Mouse (Mus musculus) left cerebral cortex, adult 18-20 months (tissue): ENCODE measurements around the gene Ctrb1. TPM values are rescaled to one million over a fixed set of nuclear protein-coding genes. Genes with fewer than 3 reads are reported as not detected.
"Not testable (repeated sequence)": the region's sequence is repeated elsewhere in the genome, so short reads cannot be mapped to it uniquely, and the experiment has no call there.

ENCODE experiments used
- DNase-seq, 2 experiments: peaks; one replicate each; pipeline ENCODE4 v3.0.0; 2021 to 2022; ENCODE audit warnings: low spot score in 2 of 2, mixed read lengths in 1 of 2
- total RNA-seq, 2 experiments: library from RNA; stranded (reverse); gene quantifications; 2 replicates each; pipeline ENCODE4 v1.2.3; 2021

Ctrb1 gene
- total RNA-seq, 2 experiments from 2014 or later = not detected

GRCm38 (mm10) chr8:111686881-111687280, 3.9 kb downstream of the Ctrb1 start:
- DNase-seq = no peak

GRCm38 (mm10) chr8:111682521-111682920, 8.3 kb downstream of the Ctrb1 start:
- no peak for DNase-seq

GRCm38 (mm10) chr8:111681153-111681552, 9.7 kb downstream of the Ctrb1 start:
- DNase-seq = no peak

- no peak for DNase-seq
Observed at GRCm38 (mm10) chr8:111680423-111681028, 10.3 kb downstream of the Ctrb1 start.

GRCm38 (mm10) chr8:111678848-111679247, 12.0 kb downstream of the Ctrb1 start:
- peak; percentile 35 to 52 for DNase-seq

- DNase-seq = peak; percentile 52 to 76
Observed at GRCm38 (mm10) chr8:111678111-111678510, 12.7 kb downstream of the Ctrb1 start.

GRCm38 (mm10) chr8:111676237-111676636, 14.6 kb downstream of the Ctrb1 start:
- DNase-seq = no peak

- no peak for DNase-seq
Observed at GRCm38 (mm10) chr8:111666751-111667150, 24.1 kb downstream of the Ctrb1 start.

- peak; percentile 80 to 84 for DNase-seq
Observed at GRCm38 (mm10) chr8:111662473-111662872, 28.3 kb downstream of the Ctrb1 start.

GRCm38 (mm10) chr8:111658819-111659423, 31.9 kb downstream of the Ctrb1 start:
- peak in 1 of 2 experiments; percentile 15 for DNase-seq

- DNase-seq = no peak
Observed at GRCm38 (mm10) chr8:111657312-111657854, 33.4 kb downstream of the Ctrb1 start.

GRCm38 (mm10) chr8:111653524-111653923, 37.3 kb downstream of the Ctrb1 start:
- DNase-seq = no peak

- no peak for DNase-seq
Observed at GRCm38 (mm10) chr8:111650651-111651050, 40.2 kb downstream of the Ctrb1 start.

- no peak for DNase-seq
Observed at GRCm38 (mm10) chr8:111648834-111649233, 42.0 kb downstream of the Ctrb1 start.

GRCm38 (mm10) chr8:111645715-111646114, 45.1 kb downstream of the Ctrb1 start:
- DNase-seq = no peak

- DNase-seq = not testable (repeated sequence)
Observed at GRCm38 (mm10) chr8:111644286-111645051, 46.3 kb downstream of the Ctrb1 start.

- DNase-seq = peak; percentile 92
Observed at GRCm38 (mm10) chr8:111643264-111644141, 47.3 kb downstream of the Ctrb1 start, which contains the start of gene Zfp1. TSS of gene Zfp1 (plus strand) at chr8:111643401.

GRCm38 (mm10) chr8:111642939-111643263, 47.9 kb downstream of the Ctrb1 start:
- DNase-seq = no peak

- DNase-seq = no peak
Observed at GRCm38 (mm10) chr8:111642496-111642895, 48.3 kb downstream of the Ctrb1 start.

GRCm38 (mm10) chr8:111641064-111641463, 49.7 kb downstream of the Ctrb1 start:
- DNase-seq = no peak

GRCm38 (mm10) chr8:111638086-111638485, 52.7 kb downstream of the Ctrb1 start:
- DNase-seq = no peak
